Mouse (Mus musculus) neural tube, embryonic 14.5 days (tissue): ENCODE measurements around the gene Maats1. TPM values are rescaled to one million over a fixed set of nuclear protein-coding genes. Genes with fewer than 3 reads are reported as not detected.

Experiments
- ATAC-seq: fragments of 200-750 bp; cut with Nextera tagmentation; 2 replicates; pipeline ENCODE4 v1.8.0; 2017; ENCODE audit warnings: low read depth, mild to moderate bottlenecking, moderate TSS enrichment, moderate library complexity
- H3K27ac ChIP-seq: fragments of 300-500 bp; sonication (generic); 2 replicates; pipeline ENCODE4 v1.5.1; 2014; ENCODE audit warnings: low read depth, mild to moderate bottlenecking, control low read depth, low read length, moderate library complexity, mixed read lengths
- H3K27me3 ChIP-seq: fragments of 300-500 bp; sonication (generic); 2 replicates; pipeline ENCODE4 v1.6.1; 2014; ENCODE audit warnings: low read length; ENCODE audit not compliant: control insufficient read depth, insufficient read depth
- H3K36me3 ChIP-seq: fragments of 300-500 bp; sonication (generic); 2 replicates; pipeline ENCODE4 v1.6.1; 2014; ENCODE audit warnings: low read length, mixed read lengths; ENCODE audit not compliant: control insufficient read depth, insufficient read depth
- H3K4me1 ChIP-seq: fragments of 300-500 bp; sonication (generic); 2 replicates; pipeline ENCODE4 v1.6.1; 2014; ENCODE audit warnings: low read length; ENCODE audit not compliant: control insufficient read depth, insufficient read depth
- H3K4me2 ChIP-seq: fragments of 300-500 bp; sonication (generic); 2 replicates; pipeline ENCODE4 v1.6.1; 2014; ENCODE audit warnings: mild to moderate bottlenecking, low read depth, low read length, control low read depth
- H3K4me3 ChIP-seq: fragments of 300-500 bp; sonication (generic); 2 replicates; pipeline ENCODE4 v1.5.1; 2014; ENCODE audit warnings: low read depth, low read length, control low read depth, mixed read lengths
- H3K9ac ChIP-seq: fragments of 300-500 bp; sonication (generic); replicated peaks from 2 replicates; pipeline ENCODE4 v1.6.1; 2014; ENCODE audit warnings: low read depth, mild to moderate bottlenecking, control low read depth, low read length, mixed read lengths
- H3K9me3 ChIP-seq: fragments of 300-500 bp; sonication (generic); 2 replicates; pipeline ENCODE4 v1.6.1; 2016; ENCODE audit warnings: low read length; ENCODE audit not compliant: control insufficient read depth
- WGBS: fragments of 180-500 bp; shearing (Covaris S2); extraction: QIAGEN DNeasy Blood & Tissue Kit; methylation state at CpG from one replicate; pipeline ENCODE4 v1.1.7; 2014; 5-methylcytosine and 5-hydroxymethylcytosine counted together
- polyA plus RNA-seq: library from polyadenylated mRNA; unstranded; fragments of >200 nt; fragmentation: Nextera tagmentation; extraction: Ambion mirVana; gene quantifications from 2 replicates; pipeline ENCODE4 v1.2.1, GENCODE M21; 2014

Maats1 gene
- polyA plus RNA-seq, 1 experiment from 2014 or later, result 0.62 TPM

GRCm38 (mm10) chr16:38295349-38295930 is 46.5 kb downstream of the Maats1 start:
- no peaks in the 10 kb centered on the region for H3K9me3 ChIP-seq
- no peak overlapping the region for H3K4me2 ChIP-seq
- H3K36me3 ChIP-seq, result no peaks in the 10 kb centered on the region
- no peak overlapping the region for H3K27ac ChIP-seq
- no peak for ATAC-seq
- H3K27me3 ChIP-seq, result no peaks in the 10 kb centered on the region
- H3K4me3 ChIP-seq, result no peak overlapping the region
- H3K4me1 ChIP-seq, result no peaks in the 10 kb centered on the region
- no peak overlapping the region for H3K9ac ChIP-seq
- WGBS, result 41% methylated on average over 5 of the region's 5 CpGs

- WGBS, result 69% methylated on average over 7 of the region's 7 CpGs
- Histone ChIP-seq H3K36me3 (no peaks in the 10 kb centered on the region), H3K27me3 (no peaks in the 10 kb centered on the region), H3K9ac (no peak within 1 kb of the TSS), H3K4me1 (no peaks in the 10 kb centered on the region), H3K9me3 (no peaks in the 10 kb centered on the region), H3K4me3 (no peak within 1 kb of the TSS), H3K4me2 (no peak within 1 kb of the TSS), H3K27ac (no peak within 1 kb of the TSS)
- ATAC-seq, result no peak
Measured at GRCm38 (mm10) chr16:38294685-38295348, 47.1 kb downstream of the Maats1 start, which contains the start of gene Nr1i2. Gene Nr1i2, minus strand, starts transcription at chr16:38294824.

GRCm38 (mm10) chr16:38290151-38290550 is 51.8 kb downstream of the Maats1 start:
- H3K36me3 ChIP-seq, result no peaks in the 10 kb centered on the region
- H3K9me3 ChIP-seq, result no peaks in the 10 kb centered on the region
- WGBS, result 84% methylated on average over 2 of the region's 2 CpGs
- no peak overlapping the region for H3K4me3 ChIP-seq
- ATAC-seq, result no peak
- no peak overlapping the region for H3K9ac ChIP-seq
- H3K4me2 ChIP-seq, result no peak overlapping the region
- no peaks in the 10 kb centered on the region for H3K4me1 ChIP-seq
- no peak overlapping the region for H3K27ac ChIP-seq
- H3K27me3 ChIP-seq, result no peaks in the 10 kb centered on the region

- no peak for ATAC-seq
- WGBS, result 46% methylated on average over 6 of the region's 6 CpGs
Measured at GRCm38 (mm10) chr16:38288851-38289250, 53.1 kb downstream of the Maats1 start.

GRCm38 (mm10) chr16:38287762-38288161 is 54.2 kb downstream of the Maats1 start:
- H3K27me3 ChIP-seq, result no peaks in the 10 kb centered on the region
- no peaks in the 10 kb centered on the region for H3K9me3 ChIP-seq
- WGBS, result 92% methylated on average over 3 of the region's 3 CpGs
- no peaks in the 10 kb centered on the region for H3K4me1 ChIP-seq
- no peaks in the 10 kb centered on the region for H3K36me3 ChIP-seq
- no peak overlapping the region for H3K4me3 ChIP-seq
- no peak overlapping the region for H3K4me2 ChIP-seq
- ATAC-seq, result no peak
- no peak overlapping the region for H3K9ac ChIP-seq
- H3K27ac ChIP-seq, result no peak overlapping the region

More at GRCm38 (mm10) chr16:38288851-38289250, 53.1 kb downstream of the Maats1 start:
- H3K9me3 ChIP-seq, result no peaks in the 10 kb centered on the region
- no peak overlapping the region for H3K4me2 ChIP-seq
- H3K36me3 ChIP-seq, result no peaks in the 10 kb centered on the region
- no peaks in the 10 kb centered on the region for H3K4me1 ChIP-seq
- H3K27me3 ChIP-seq, result no peaks in the 10 kb centered on the region
- H3K9ac ChIP-seq, result no peak overlapping the region
- H3K4me3 ChIP-seq, result no peak overlapping the region
- no peak overlapping the region for H3K27ac ChIP-seq

- WGBS, result 88% methylated on average over 6 of the region's 6 CpGs
- Histone ChIP-seq H3K4me1 (no peaks in the 10 kb centered on the region), H3K9ac (no peak overlapping the region), H3K9me3 (no peaks in the 10 kb centered on the region), H3K27me3 (no peaks in the 10 kb centered on the region), H3K4me3 (no peak overlapping the region), H3K36me3 (no peaks in the 10 kb centered on the region), H3K27ac (no peak overlapping the region), H3K4me2 (no peak overlapping the region)
- ATAC-seq, result no peak
Measured at GRCm38 (mm10) chr16:38287357-38287756, 54.6 kb downstream of the Maats1 start.

- Histone ChIP-seq H3K27me3 (no peaks in the 10 kb centered on the region), H3K27ac (no peak overlapping the region), H3K4me2 (no peak overlapping the region), H3K9ac (no peak overlapping the region), H3K4me3 (no peak overlapping the region), H3K36me3 (no peaks in the 10 kb centered on the region), H3K9me3 (no peaks in the 10 kb centered on the region), H3K4me1 (no peaks in the 10 kb centered on the region)
- WGBS, result 72% methylated on average over 4 of the region's 4 CpGs
- no peak for ATAC-seq
Measured at GRCm38 (mm10) chr16:38286541-38286940, 55.4 kb downstream of the Maats1 start.

- H3K4me3 ChIP-seq, result no peak overlapping the region
- WGBS, result 78% methylated on average over 7 of the region's 7 CpGs
- H3K4me2 ChIP-seq, result no peak overlapping the region
- H3K9ac ChIP-seq, result no peak overlapping the region
- no peaks in the 10 kb centered on the region for H3K36me3 ChIP-seq
- no peak overlapping the region for H3K27ac ChIP-seq
- H3K27me3 ChIP-seq, result no peaks in the 10 kb centered on the region
- ATAC-seq, result no peak
- H3K9me3 ChIP-seq, result no peaks in the 10 kb centered on the region
- H3K4me1 ChIP-seq, result no peaks in the 10 kb centered on the region
Measured at GRCm38 (mm10) chr16:38285801-38286200, 56.1 kb downstream of the Maats1 start.

- Histone ChIP-seq H3K27me3 (no peaks in the 10 kb centered on the region), H3K9ac (no peak overlapping the region), H3K27ac (no peak overlapping the region), H3K9me3 (no peaks in the 10 kb centered on the region), H3K36me3 (no peaks in the 10 kb centered on the region), H3K4me3 (no peak overlapping the region), H3K4me1 (no peaks in the 10 kb centered on the region), H3K4me2 (no peak overlapping the region)
- whole genome bisulfite sequencing, result 28% methylated on average over 3 of the region's 3 CpGs
- no peak for ATAC-seq
Measured at GRCm38 (mm10) chr16:38283300-38283699, 58.6 kb downstream of the Maats1 start.
